Mouse (Mus musculus) stomach, postnatal 0 days (tissue): ENCODE measurements around the gene Lhfpl3.

Experiments used
- CTCF ChIP-seq: IDR thresholded peaks from 2 replicates; pipeline ENCODE4 v1.5.1; 2016; ENCODE audit warnings: antibody characterized with exemption, low read depth, mild to moderate bottlenecking, moderate library complexity
- EP300 ChIP-seq: optimal IDR thresholded peaks from 2 replicates; pipeline ENCODE3; 2016; ENCODE audit warnings: antibody characterized with exemption

- TF ChIP-seq CTCF (no peak), EP300 (no peak)
Observed at GRCm38 (mm10) chr5:23010460-23010859, 264.6 kb downstream of the Lhfpl3 start.
